Comparison of ENCODE assay signal across 17 mouse cellular contexts in genomic region chr5:39715193-39715592, GRCm38 (mm10). TPM values are rescaled to one million over a fixed set of nuclear protein-coding genes. Genes with fewer than 3 reads are reported as not detected.
DNase-seq lines count a peak whose midpoint lies in the region; ATAC-seq and TF ChIP-seq lines count a peak whose summit lies in the region.
"Had no signal": no experiment of that assay in that cellular context is flagged by ENCODE, and none has a peak within 500 bp of the region (broad histone marks: within the 10 kb centered on the region; RNA-seq: fewer than 3 reads in every experiment).

No protein-coding gene starts in this region.

- no peak for TF ChIP-seq EP300 in stomach, postnatal 0 days (optimal IDR thresholded peaks at IDR 0.05)

- no peaks in the 10 kb centered on the region for H3K27me3 ChIP-seq in heart, embryonic 11.5 days (ENCODE audit: control insufficient read depth, insufficient read depth, low read length)
- no peaks in the 10 kb centered on the region for H3K27me3 ChIP-seq in intestine, postnatal 0 days (replicated peaks; ENCODE audit: control insufficient read depth, insufficient read depth, low read length)
- no peaks in the 10 kb centered on the region for H3K27me3 ChIP-seq in stomach, postnatal 0 days (ENCODE audit: control insufficient read depth, insufficient read depth, low read length)
- no peaks in the 10 kb centered on the region for H3K27me3 ChIP-seq in forebrain, embryonic 11.5 days (ENCODE audit: control insufficient read depth, insufficient read depth, low read length)
- H3K27me3 ChIP-seq: embryonic facial prominence, embryonic 13.5 days; liver, embryonic 13.5 days; neural tube, embryonic 12.5 days had no signal

- ATAC-seq in heart, embryonic 11.5 days (replicated peaks; ENCODE audit: insufficient number of reproducible peaks, low FRiP score, low TSS enrichment): no peak
- peak; percentile 52 for ATAC-seq in intestine, postnatal 0 days
- ATAC-seq in stomach, postnatal 0 days (ENCODE audit: low FRiP score, low TSS enrichment): peak; percentile 66
- no peak for ATAC-seq in forebrain, embryonic 11.5 days (replicated peaks; ENCODE audit: low FRiP score)
- ATAC-seq: hindbrain, embryonic 16.5 days had no signal

- H3K9me3 ChIP-seq in heart, embryonic 11.5 days (replicated peaks; ENCODE audit: control insufficient read depth, low read length): no peaks in the 10 kb centered on the region
- no peaks in the 10 kb centered on the region for H3K9me3 ChIP-seq in intestine, postnatal 0 days (ENCODE audit: control insufficient read depth)
- H3K9me3 ChIP-seq in stomach, postnatal 0 days (ENCODE audit: control insufficient read depth, low read length): no peaks in the 10 kb centered on the region
- H3K9me3 ChIP-seq in forebrain, embryonic 11.5 days (ENCODE audit: control insufficient read depth, low read length): no peaks in the 10 kb centered on the region
- H3K9me3 ChIP-seq: embryonic facial prominence, embryonic 13.5 days; heart, embryonic 10.5 days; liver, embryonic 13.5 days; neural tube, embryonic 12.5 days had no signal

- peak; percentile 4 to 22 for DNase-seq in heart, adult 18-20 months
- DNase-seq in lung, adult 2 months: peak; percentile 6
- peak; percentile 47 for DNase-seq in stomach, postnatal 0 days (ENCODE audit: low spot score)
- DNase-seq in forebrain, embryonic 11.5 days (ENCODE audit: low spot score): no peak
- no peak for DNase-seq in cerebellum, postnatal 4 days (ENCODE audit: low spot score in 2 of 2)
- DNase-seq in T-cell, adult 2 months (ENCODE audit: low spot score): no peak
- DNase-seq: B cell, adult 2 months; cerebellum, adult 9-10 months; liver, embryonic 13.5 days; right cerebral cortex, postnatal 25 days had no signal

- no peaks in the 10 kb centered on the region for H3K4me1 ChIP-seq in heart, embryonic 11.5 days (ENCODE audit: control insufficient read depth, insufficient read depth, low read length)
- peaks cover 8% of the 10 kb centered on the region; the same call in 1 of the 2 replicates for H3K4me1 ChIP-seq in intestine, postnatal 0 days (replicated peaks; ENCODE audit: control insufficient read depth, insufficient read depth, low read length)
- H3K4me1 ChIP-seq in lung, adult 2 months (ENCODE audit: control insufficient read depth, insufficient read depth, low read length): no peaks in the 10 kb centered on the region; the same call in 1 of the 2 replicates
- no peaks in the 10 kb centered on the region for H3K4me1 ChIP-seq in stomach, postnatal 0 days (replicated peaks; ENCODE audit: control insufficient read depth, insufficient read depth)
- H3K4me1 ChIP-seq in forebrain, embryonic 11.5 days (replicated peaks; ENCODE audit: control insufficient read depth, insufficient read depth, low read length): no peaks in the 10 kb centered on the region
- H3K4me1 ChIP-seq: heart, embryonic 10.5 days; liver, embryonic 13.5 days; neural tube, embryonic 12.5 days had no signal

- no peak for TF ChIP-seq CTCF in intestine, postnatal 0 days (IDR thresholded peaks at IDR 0.05; ENCODE audit: low read depth)
- no peak for TF ChIP-seq CTCF in lung, adult 2 months (IDR thresholded peaks at IDR 0.05; ENCODE audit: insufficient read depth, low read length)
- TF ChIP-seq CTCF in stomach, postnatal 0 days (IDR thresholded peaks at IDR 0.05; ENCODE audit: low read depth): no peak

- no peak overlapping the region for H3K27ac ChIP-seq in heart, embryonic 11.5 days (ENCODE audit: low read depth, low read length)
- H3K27ac ChIP-seq in intestine, postnatal 0 days (ENCODE audit: low read depth, low read length): peak overlapping the region; percentile 51
- H3K27ac ChIP-seq in stomach, postnatal 0 days (replicated peaks): peak overlapping the region; percentile 87
- no peak overlapping the region for H3K27ac ChIP-seq in forebrain, embryonic 11.5 days (ENCODE audit: low read depth, low read length)
- H3K27ac ChIP-seq: embryonic facial prominence, embryonic 13.5 days; heart, embryonic 10.5 days; liver, embryonic 13.5 days; neural tube, embryonic 12.5 days had no signal

- WGBS in heart, embryonic 11.5 days (ENCODE audit: insufficient replicate concordance): 82% methylated on average over 5 of the region's 5 CpGs
- 42% methylated on average over 5 of the region's 5 CpGs for WGBS in intestine, postnatal 0 days
- 24% methylated on average over 5 of the region's 5 CpGs for WGBS in lung, adult 2 months
- 54% methylated on average over 5 of the region's 5 CpGs for WGBS in stomach, postnatal 0 days
- WGBS in forebrain, embryonic 11.5 days: 80% methylated on average over 5 of the region's 5 CpGs

- no peak overlapping the region for H3K4me3 ChIP-seq in heart, embryonic 11.5 days (ENCODE audit: low read depth, low read length)
- H3K4me3 ChIP-seq in intestine, postnatal 0 days (ENCODE audit: low read depth, low read length): no peak overlapping the region
- no peak overlapping the region for H3K4me3 ChIP-seq in lung, adult 2 months (replicated peaks; ENCODE audit: extremely low read depth, low read depth, low read length)
- H3K4me3 ChIP-seq in stomach, postnatal 0 days (ENCODE audit: low read depth, low read length): no peak overlapping the region
- no peak overlapping the region for H3K4me3 ChIP-seq in forebrain, embryonic 11.5 days (ENCODE audit: low read depth, low read length)
- H3K4me3 ChIP-seq: embryonic facial prominence, embryonic 13.5 days; heart, embryonic 10.5 days; liver, embryonic 13.5 days; neural tube, embryonic 12.5 days had no signal

- no peak for TF ChIP-seq POLR2A in lung, adult 2 months (IDR thresholded peaks at IDR 0.05; ENCODE audit: borderline replicate concordance, extremely low read depth, low read depth, low read length)

- no peak overlapping the region for H3K4me2 ChIP-seq in heart, embryonic 11.5 days
- H3K4me2 ChIP-seq in intestine, postnatal 0 days (replicated peaks; ENCODE audit: low read depth): peak overlapping the region; percentile 3; the same call in 1 of the 2 replicates
- H3K4me2 ChIP-seq in stomach, postnatal 0 days (replicated peaks; ENCODE audit: low read depth): no peak overlapping the region
- no peak overlapping the region for H3K4me2 ChIP-seq in forebrain, embryonic 11.5 days (ENCODE audit: low read depth, low read length, severe bottlenecking)
- H3K4me2 ChIP-seq: embryonic facial prominence, embryonic 13.5 days; liver, embryonic 13.5 days; midbrain, embryonic 11.5 days; neural tube, embryonic 12.5 days had no signal

- H3K36me3 ChIP-seq in heart, embryonic 11.5 days (ENCODE audit: control insufficient read depth, insufficient read depth, low read length): no peaks in the 10 kb centered on the region
- H3K36me3 ChIP-seq in intestine, postnatal 0 days (ENCODE audit: control insufficient read depth, insufficient read depth): no peaks in the 10 kb centered on the region
- H3K36me3 ChIP-seq in stomach, postnatal 0 days (ENCODE audit: control insufficient read depth, insufficient read depth, low read length): no peaks in the 10 kb centered on the region
- no peaks in the 10 kb centered on the region for H3K36me3 ChIP-seq in forebrain, embryonic 11.5 days (ENCODE audit: control insufficient read depth, insufficient read depth, low read length)
- H3K36me3 ChIP-seq: embryonic facial prominence, embryonic 13.5 days; heart, embryonic 10.5 days; liver, embryonic 13.5 days; neural tube, embryonic 12.5 days had no signal

- H3K9ac ChIP-seq in heart, embryonic 11.5 days (ENCODE audit: low read depth, low read length): no peak overlapping the region
- H3K9ac ChIP-seq in intestine, postnatal 0 days (ENCODE audit: low read depth, low read length): no peak overlapping the region
- no peak overlapping the region for H3K9ac ChIP-seq in stomach, postnatal 0 days (ENCODE audit: low read length)
- H3K9ac ChIP-seq in forebrain, embryonic 11.5 days (ENCODE audit: low read length): no peak overlapping the region
- H3K9ac ChIP-seq: embryonic facial prominence, embryonic 13.5 days; liver, embryonic 13.5 days; neural tube, embryonic 12.5 days had no signal

RNA-seq across cellular contexts. Expression of gene Hs3st1, which starts 40.1 kb away (rescaled TPM):
- total RNA-seq in heart, adult 18-20 months (2021): 1 to 10 TPM; 4.4 to 5.0 TPM
- polyA plus RNA-seq in heart, embryonic 11.5 days (2014; fragmentation: Nextera tagmentation; extraction: Ambion mirVana): 6.6 and 7.0 TPM in 2 replicates
- 7.9 and 8.5 TPM in 2 replicates for polyA plus RNA-seq in intestine, postnatal 0 days (2015; fragmentation: Nextera tagmentation; extraction: Ambion mirVana)
- 83.0 and 83.3 TPM in 2 replicates for polyA plus RNA-seq in lung, adult 2 months (2012; rRNA removed)
- 8.8 and 10.2 TPM in 2 replicates for polyA plus RNA-seq in stomach, postnatal 0 days (2015; fragmentation: Nextera tagmentation; extraction: Ambion mirVana)
- polyA plus RNA-seq in forebrain, embryonic 11.5 days (2014; fragmentation: Nextera tagmentation; extraction: Ambion mirVana): 7.6 and 8.3 TPM in 2 replicates

Comparison
In these comparisons a context has a peak if more than half of its experiments do, and no peak if none do; other contexts are left out.
1. DNase-seq: peak in heart, adult 18-20 months (2 of 2), lung, adult 2 months (single experiment) and stomach, postnatal 0 days (single experiment); none in forebrain, embryonic 11.5 days (single experiment), cerebellum, postnatal 4 days (0 of 2) and T-cell, adult 2 months (single experiment).
2. ATAC-seq: peak in intestine, postnatal 0 days (single experiment) and stomach, postnatal 0 days (single experiment); none in heart, embryonic 11.5 days (single experiment) and forebrain, embryonic 11.5 days (single experiment).
3. H3K27ac ChIP-seq: peak in intestine, postnatal 0 days (single experiment) and stomach, postnatal 0 days (single experiment); none in heart, embryonic 11.5 days (single experiment) and forebrain, embryonic 11.5 days (single experiment).